Mouse (Mus musculus): Measurements from ENCODE around the gene Olfr731. TPM values are rescaled to one million over a fixed set of nuclear protein-coding genes. Genes with fewer than 3 reads are reported as not detected.

Olfr731 gene
- total RNA-seq (2021) (not detected), polyA plus RNA-seq (2012; rRNA removed) (not detected in 2 replicates)
- long read RNA-seq, result 0 reads

- DNase-seq, result no peak
These were observed at the start of gene Olfr731 for GRCm38 (mm10) chr14:50241766-50242165. Olfr731 (minus strand) TSS chr14:50241866.

GRCm38 (mm10) chr14:50284106-50284505 lies 42.4 kb upstream of the Olfr731 start, which contains the start of gene Olfr732:
Olfr732 (minus strand) TSS chr14:50284206.
- no peak for DNase-seq

- no peak for DNase-seq
These were observed 53.6 kb downstream of the Olfr731 start, which contains the start of gene Olfr730 for GRCm38 (mm10) chr14:50188098-50188497. Olfr730 (minus strand) TSS chr14:50188198.

Other genes with a start within 250 kb of the Olfr731 start
- gene Olfr725, start 201.5 kb downstream of the Olfr731 start, total RNA-seq (2021), result not detected
- gene Olfr725, start 201.5 kb downstream of the Olfr731 start, polyA plus RNA-seq (2012; rRNA removed), result not detected in 2 replicates
- gene Olfr726, start 150.9 kb downstream of the Olfr731 start, total RNA-seq (2021), result not detected
- not detected in 2 replicates for gene Olfr726, start 150.9 kb downstream of the Olfr731 start, polyA plus RNA-seq (2012; rRNA removed)
- gene Olfr727, start 118.7 kb downstream of the Olfr731 start, total RNA-seq (2021), result not detected
- not detected in 2 replicates for gene Olfr727, start 118.7 kb downstream of the Olfr731 start, polyA plus RNA-seq (2012; rRNA removed)
- gene Olfr728, start 99.2 kb downstream of the Olfr731 start, total RNA-seq (2021), result not detected
- not detected in 2 replicates for gene Olfr728, start 99.2 kb downstream of the Olfr731 start, polyA plus RNA-seq (2012; rRNA removed)
- gene Olfr729, start 89.0 kb downstream of the Olfr731 start, total RNA-seq (2021), result not detected
- gene Olfr729, start 89.0 kb downstream of the Olfr731 start, polyA plus RNA-seq (2012; rRNA removed), result not detected in 2 replicates
- gene Olfr730, start 53.7 kb downstream of the Olfr731 start, total RNA-seq (2021), result not detected
- gene Olfr730, start 53.7 kb downstream of the Olfr731 start, polyA plus RNA-seq (2012; rRNA removed), result not detected in 2 replicates
- gene Olfr732, start 42.3 kb upstream of the Olfr731 start, total RNA-seq (2021), result under 1 TPM in 1 of 2 experiments, not detected in 1; 0.10 TPM
- not detected in 2 replicates for gene Olfr732, start 42.3 kb upstream of the Olfr731 start, polyA plus RNA-seq (2012; rRNA removed)
- not detected for gene Olfr733, start 59.7 kb upstream of the Olfr731 start, total RNA-seq (2021)
- gene Olfr733, start 59.7 kb upstream of the Olfr731 start, polyA plus RNA-seq (2012; rRNA removed), result not detected in 2 replicates
- gene Olfr734, start 84.9 kb upstream of the Olfr731 start, total RNA-seq (2021), result not detected
- not detected in 2 replicates for gene Olfr734, start 84.9 kb upstream of the Olfr731 start, polyA plus RNA-seq (2012; rRNA removed)
- under 1 TPM in 1 of 2 experiments, not detected in 1; 0.21 TPM for gene Olfr735, start 107.0 kb upstream of the Olfr731 start, total RNA-seq (2021)
- gene Olfr735, start 107.0 kb upstream of the Olfr731 start, polyA plus RNA-seq (2012; rRNA removed), result not detected in 2 replicates
- gene Tlr11, start 116.0 kb upstream of the Olfr731 start, total RNA-seq (2021), result under 1 TPM; 0.17 to 0.21 TPM
- 0.08 and 0.11 TPM in 2 replicates for gene Tlr11, start 116.0 kb upstream of the Olfr731 start, polyA plus RNA-seq (2012; rRNA removed)
- gene Olfr736, start 139.3 kb upstream of the Olfr731 start, total RNA-seq (2021), result not detected
- gene Olfr736, start 139.3 kb upstream of the Olfr731 start, polyA plus RNA-seq (2012; rRNA removed), result not detected in 2 replicates
- gene Olfr738, start 165.7 kb upstream of the Olfr731 start, total RNA-seq (2021), result not detected
- not detected in 2 replicates for gene Olfr738, start 165.7 kb upstream of the Olfr731 start, polyA plus RNA-seq (2012; rRNA removed)
- not detected for gene Olfr739, start 176.8 kb upstream of the Olfr731 start, total RNA-seq (2021)
- gene Olfr739, start 176.8 kb upstream of the Olfr731 start, polyA plus RNA-seq (2012; rRNA removed), result not detected in 2 replicates
- not detected for gene Olfr740, start 203.7 kb upstream of the Olfr731 start, total RNA-seq (2021)
- gene Olfr740, start 203.7 kb upstream of the Olfr731 start, polyA plus RNA-seq (2012; rRNA removed), result not detected in 2 replicates
- not detected for gene Olfr741, start 230.9 kb upstream of the Olfr731 start, total RNA-seq (2021)
- not detected in 2 replicates for gene Olfr741, start 230.9 kb upstream of the Olfr731 start, polyA plus RNA-seq (2012; rRNA removed)